Mouse (Mus musculus) stomach, embryonic 14.5 days (tissue): ENCODE measurements around the gene Tecpr1. TPM values are rescaled to one million over a fixed set of nuclear protein-coding genes. Genes with fewer than 3 reads are reported as not detected.

Experiments
- ATAC-seq: fragments of 200-750 bp; cut with Nextera tagmentation; 2 replicates; pipeline ENCODE4 v1.8.0; 2017; ENCODE audit warnings: low read depth, moderate TSS enrichment; ENCODE audit not compliant: insufficient number of reproducible peaks, insufficient read depth, low FRiP score
- H3K27ac ChIP-seq: fragments of 300-500 bp; sonication (generic); 2 replicates; pipeline ENCODE4 v1.5.1; 2014; ENCODE audit warnings: mild to moderate bottlenecking, low read length, moderate library complexity, mixed read lengths
- H3K27me3 ChIP-seq: fragments of 300-500 bp; sonication (generic); 2 replicates; pipeline ENCODE4 v1.6.1; 2014; ENCODE audit warnings: low read length, control low read depth, mixed read lengths; ENCODE audit not compliant: control insufficient read depth, insufficient read depth
- H3K36me3 ChIP-seq: fragments of 300-500 bp; sonication (generic); 2 replicates; pipeline ENCODE4 v1.6.1; 2014; ENCODE audit warnings: mild to moderate bottlenecking, control low read depth, low read length, moderate library complexity, mixed read lengths; ENCODE audit not compliant: control insufficient read depth, insufficient read depth
- H3K4me1 ChIP-seq: fragments of 300-500 bp; sonication (generic); 2 replicates; pipeline ENCODE4 v1.6.1; 2014; ENCODE audit warnings: low read length, control low read depth, mixed read lengths; ENCODE audit not compliant: control insufficient read depth, insufficient read depth
- H3K4me2 ChIP-seq: fragments of 300-500 bp; sonication (generic); replicated peaks from 2 replicates; pipeline ENCODE4 v1.6.1; 2014; ENCODE audit warnings: low read depth, low read length, control low read depth
- H3K4me3 ChIP-seq: fragments of 300-500 bp; sonication (generic); 2 replicates; pipeline ENCODE4 v1.5.1; 2014; ENCODE audit warnings: low read depth, low read length, control low read depth
- H3K9ac ChIP-seq: fragments of 300-500 bp; sonication (generic); replicated peaks from 2 replicates; pipeline ENCODE4 v1.6.1; 2014; ENCODE audit warnings: low read depth, mild to moderate bottlenecking, control low read depth, low read length, moderate library complexity, mixed read lengths
- H3K9me3 ChIP-seq: fragments of 300-500 bp; sonication (generic); 2 replicates; pipeline ENCODE4 v1.6.1; 2016; ENCODE audit warnings: low read depth, low read length, control low read depth; ENCODE audit not compliant: control insufficient read depth
- WGBS: fragments of 180-500 bp; shearing (Covaris S2); extraction: QIAGEN DNeasy Blood & Tissue Kit; methylation state at CpG from one replicate; pipeline ENCODE4 v1.1.7; 2014; 5-methylcytosine and 5-hydroxymethylcytosine counted together
- polyA plus RNA-seq: library from polyadenylated mRNA; unstranded; fragments of >200 nt; fragmentation: Nextera tagmentation; extraction: Ambion mirVana; gene quantifications from 2 replicates; pipeline ENCODE4 v1.2.1, GENCODE M21; 2014

Tecpr1 gene
- polyA plus RNA-seq, 1 experiment from 2014 or later = 17.0 TPM

DNA sequence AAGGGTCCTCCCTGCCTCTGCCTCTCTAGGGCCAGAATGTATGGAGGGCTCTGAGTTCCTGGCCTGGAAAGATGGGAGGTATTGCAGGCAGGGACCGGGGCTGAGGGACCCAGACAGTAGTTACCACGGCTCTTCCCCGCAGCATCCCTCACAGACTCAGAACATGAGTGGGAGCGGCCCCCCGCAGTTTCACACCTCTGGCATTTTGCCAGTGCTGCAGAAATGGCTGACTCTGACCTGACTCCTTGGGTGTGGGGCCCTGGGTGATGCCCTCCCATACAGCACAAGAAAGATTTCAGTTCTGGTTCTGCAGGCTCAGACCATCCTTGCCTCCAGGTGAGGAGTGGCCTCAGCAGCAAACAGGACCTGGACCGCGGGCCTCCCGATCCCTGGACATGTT is 27.8 kb downstream of the Tecpr1 start:
- Histone ChIP-seq H3K4me1 (no peaks in the 10 kb centered on the region), H3K4me2 (no peak overlapping the region), H3K9ac (no peak overlapping the region), H3K27ac (no peak overlapping the region), H3K9me3 (no peaks in the 10 kb centered on the region), H3K27me3 (no peaks in the 10 kb centered on the region), H3K4me3 (no peak overlapping the region), H3K36me3 (0 out of 2 replicates have a peak, but pooled peaks cover 4% of the 10 kb centered on the region)
- no peak for ATAC-seq
- 86% methylated on average over 8 of the region's 8 CpGs for WGBS

GRCm38 (mm10) chr5:144194416-144194815 is 29.0 kb downstream of the Tecpr1 start:
- H3K9ac ChIP-seq = no peak overlapping the region
- H3K36me3 ChIP-seq = 0 out of 2 replicates have a peak, but pooled peaks cover 4% of the 10 kb centered on the region
- 0 out of 2 replicates have a peak, but pooled peaks cover 4% of the 10 kb centered on the region for H3K4me1 ChIP-seq
- WGBS = 76% methylated on average over 7 of the region's 7 CpGs
- no peak overlapping the region for H3K27ac ChIP-seq
- H3K4me3 ChIP-seq = no peak overlapping the region
- no peaks in the 10 kb centered on the region for H3K9me3 ChIP-seq
- ATAC-seq = no peak
- no peaks in the 10 kb centered on the region for H3K27me3 ChIP-seq
- no peak overlapping the region for H3K4me2 ChIP-seq

- H3K4me2 ChIP-seq = no peak overlapping the region
- no peak overlapping the region for H3K4me3 ChIP-seq
- no peak overlapping the region for H3K9ac ChIP-seq
- no peak for ATAC-seq
- H3K9me3 ChIP-seq = no peaks in the 10 kb centered on the region
- H3K27me3 ChIP-seq = no peaks in the 10 kb centered on the region
- WGBS = 75% methylated on average over 6 of the region's 6 CpGs
- 0 out of 2 replicates have a peak, but pooled peaks cover 4% of the 10 kb centered on the region for H3K4me1 ChIP-seq
- no peaks in the 10 kb centered on the region for H3K36me3 ChIP-seq
- H3K27ac ChIP-seq = no peak overlapping the region
These were observed 30.7 kb downstream of the Tecpr1 start for GRCm38 (mm10) chr5:144192673-144193072.

DNA sequence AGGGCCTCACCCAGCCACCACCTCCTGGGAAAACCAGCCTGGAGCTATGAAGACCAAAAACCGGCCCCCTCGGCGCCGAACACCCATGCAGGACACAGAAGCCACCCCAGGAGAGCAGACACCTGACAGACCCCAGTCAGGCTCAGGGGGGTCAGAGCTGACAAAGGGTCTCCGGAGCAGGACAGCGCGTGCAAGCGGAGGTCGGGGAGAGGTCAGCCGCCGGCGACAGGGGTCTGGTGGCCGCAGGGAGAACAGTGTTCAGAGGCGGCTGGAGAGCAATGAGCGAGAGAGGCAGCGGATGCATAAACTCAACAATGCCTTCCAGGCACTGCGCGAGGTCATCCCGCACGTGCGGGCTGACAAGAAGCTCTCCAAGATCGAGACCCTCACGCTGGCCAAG is 32.4 kb downstream of the Tecpr1 start:
- Histone ChIP-seq H3K9me3 (no peaks in the 10 kb centered on the region), H3K4me2 (no peak overlapping the region)

DNA sequence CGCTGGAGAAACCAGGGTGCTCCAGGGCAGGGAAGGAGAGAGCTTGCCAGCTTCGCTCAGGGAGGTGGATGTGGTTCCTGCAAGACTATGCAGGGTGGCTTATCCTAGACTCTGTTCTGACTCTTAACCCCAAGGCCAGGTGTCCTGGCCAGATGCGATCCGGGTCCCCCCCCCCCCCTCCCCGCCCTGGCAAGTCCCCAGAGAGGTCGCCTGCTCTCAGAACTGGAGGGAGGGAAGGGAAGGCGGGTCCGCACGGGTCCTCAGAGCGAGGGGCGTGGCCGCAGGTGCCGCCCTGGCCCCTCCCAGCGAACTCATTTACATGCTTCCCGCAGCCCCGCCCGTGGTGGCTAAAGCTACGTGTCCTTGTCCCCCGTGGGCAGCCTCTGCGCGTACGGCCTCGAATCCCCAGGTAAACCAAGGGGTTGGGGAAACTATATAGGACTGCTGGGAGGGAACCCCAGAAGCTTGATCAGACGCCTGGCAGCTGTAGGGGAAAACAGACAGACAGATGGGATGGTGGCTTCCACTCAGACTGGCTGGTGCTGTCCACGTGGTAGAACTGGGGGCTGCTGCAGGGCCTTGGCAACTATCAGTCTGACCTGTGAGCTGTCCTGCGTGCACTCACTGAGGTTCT is 33.3 kb downstream of the Tecpr1 start, which contains the start of gene Bhlha15:
Gene Bhlha15 (plus strand): TSS at position 337 of the 634 bp plus-strand sequence.
- peak; percentile 73 for ATAC-seq
- Histone ChIP-seq H3K9me3 (no peaks in the 10 kb centered on the region), H3K4me2 (peak within 1 kb of the TSS; percentile 53), H3K27me3 (no peaks in the 10 kb centered on the region), H3K36me3 (no peaks in the 10 kb centered on the region; the same call in 1 of the 2 replicates), H3K4me1 (0 out of 2 replicates have a peak, but pooled peaks cover 4% of the 10 kb centered on the region), H3K27ac (peak within 1 kb of the TSS; percentile 39; the same call in 1 of the 2 replicates), H3K4me3 (peak within 1 kb of the TSS; percentile 19), H3K9ac (peak within 1 kb of the TSS; percentile 14; the same call in 1 of the 2 replicates)
- WGBS = 3% methylated on average over 25 of the region's 26 CpGs

More for the DNA sequence above, 32.4 kb downstream of the Tecpr1 start:
- no peaks in the 10 kb centered on the region; the same call in 1 of the 2 replicates for H3K36me3 ChIP-seq
- ATAC-seq = no peak
- 0 out of 2 replicates have a peak, but pooled peaks cover 4% of the 10 kb centered on the region for H3K4me1 ChIP-seq
- no peak overlapping the region for H3K9ac ChIP-seq
- H3K4me3 ChIP-seq = no peak overlapping the region; the same call in 1 of the 2 replicates
- 45% methylated on average over 23 of the region's 23 CpGs for WGBS
- no peak overlapping the region for H3K27ac ChIP-seq
- no peaks in the 10 kb centered on the region for H3K27me3 ChIP-seq

GRCm38 (mm10) chr5:144189327-144189726 is 34.1 kb downstream of the Tecpr1 start:
- Histone ChIP-seq H3K4me2 (no peak overlapping the region), H3K27ac (no peak overlapping the region; the same call in 1 of the 2 replicates), H3K4me3 (no peak overlapping the region), H3K36me3 (no peaks in the 10 kb centered on the region; the same call in 1 of the 2 replicates), H3K9me3 (no peaks in the 10 kb centered on the region), H3K9ac (no peak overlapping the region), H3K27me3 (no peaks in the 10 kb centered on the region), H3K4me1 (0 out of 2 replicates have a peak, but pooled peaks cover 4% of the 10 kb centered on the region)
- ATAC-seq = no peak
- WGBS = 75% methylated on average over 7 of the region's 7 CpGs

GRCm38 (mm10) chr5:144188422-144188821 is 35.0 kb downstream of the Tecpr1 start:
- H3K4me3 ChIP-seq = no peak overlapping the region
- H3K27me3 ChIP-seq = no peaks in the 10 kb centered on the region
- 0 out of 2 replicates have a peak, but pooled peaks cover 4% of the 10 kb centered on the region for H3K4me1 ChIP-seq
- H3K36me3 ChIP-seq = peaks cover 3% of the 10 kb centered on the region; the same call in 1 of the 2 replicates
- H3K27ac ChIP-seq = no peak overlapping the region
- 80% methylated on average over 6 of the region's 6 CpGs for WGBS
- H3K9me3 ChIP-seq = no peaks in the 10 kb centered on the region
- H3K4me2 ChIP-seq = no peak overlapping the region
- H3K9ac ChIP-seq = no peak overlapping the region
- ATAC-seq = no peak

- no peak overlapping the region for H3K4me2 ChIP-seq
- 88% methylated on average over 21 of the region's 21 CpGs for WGBS
- peaks cover 9% of the 10 kb centered on the region for H3K4me1 ChIP-seq
- H3K9ac ChIP-seq = no peak overlapping the region
- H3K27me3 ChIP-seq = no peaks in the 10 kb centered on the region
- peak; percentile 72 for ATAC-seq
- H3K36me3 ChIP-seq = peaks cover 3% of the 10 kb centered on the region; the same call in 1 of the 2 replicates
- no peaks in the 10 kb centered on the region for H3K9me3 ChIP-seq
- 0 out of 2 replicates have a peak overlapping the region, but pooled peaks have one; percentile 1 for H3K27ac ChIP-seq
- no peak overlapping the region for H3K4me3 ChIP-seq
These were observed 38.9 kb downstream of the Tecpr1 start for GRCm38 (mm10) chr5:144184350-144185045.
